Mouse (Mus musculus): Measurements from ENCODE around the gene Atxn7l2.
A peak's percentile ranks its signal among the peaks of the same experiment; 100 is the strongest.

Atxn7l2 gene

GRCm38 (mm10) chr3:108174672-108175531 lies 35.8 kb downstream of the Atxn7l2 start:
- peak; percentile 85 for DNase-seq

- DNase-seq, result no peak
Observed at GRCm38 (mm10) chr3:108169199-108169598, 41.5 kb downstream of the Atxn7l2 start.

GRCm38 (mm10) chr3:108167499-108167898 lies 43.2 kb downstream of the Atxn7l2 start:
- no peak for DNase-seq

- DNase-seq, result peak; percentile 82
Observed at GRCm38 (mm10) chr3:108166486-108167211, 44.1 kb downstream of the Atxn7l2 start.

GRCm38 (mm10) chr3:108165532-108166315 lies 45.0 kb downstream of the Atxn7l2 start:
- no peak for DNase-seq

- peak; percentile 66 for DNase-seq
Observed at GRCm38 (mm10) chr3:108164807-108165206, 45.9 kb downstream of the Atxn7l2 start.

- DNase-seq, result no peak
Observed at GRCm38 (mm10) chr3:108164091-108164490, 46.6 kb downstream of the Atxn7l2 start.

- peak; percentile 87 for DNase-seq
Observed at GRCm38 (mm10) chr3:108158383-108159037, 52.2 kb downstream of the Atxn7l2 start.

GRCm38 (mm10) chr3:108154656-108155055 lies 56.1 kb downstream of the Atxn7l2 start, which contains the start of gene Gpr61:
Gpr61 (minus strand) TSS chr3:108154882.
- DNase-seq, result peak; percentile 81

GRCm38 (mm10) chr3:108152290-108152689 lies 58.4 kb downstream of the Atxn7l2 start:
- DNase-seq, result no peak

All from layer of hippocampus, adult 9-11 months (tissue).